In genomic region chr8:126908805-126909204, GRCm38 (mm10) we compare ENCODE assay signal across 9 mouse cellular contexts. TPM values are rescaled to one million over a fixed set of nuclear protein-coding genes. Genes with fewer than 3 reads are reported as not detected.
DNase-seq lines count a peak whose midpoint lies in the region; ATAC-seq and TF ChIP-seq lines count a peak whose summit lies in the region.
"Had no signal": no experiment of that assay in that cellular context is flagged by ENCODE, and none has a peak within 500 bp of the region (broad histone marks: within the 10 kb centered on the region; RNA-seq: fewer than 3 reads in every experiment).

No protein-coding gene starts in this region.

- H3K4me2 ChIP-seq in kidney, postnatal 0 days (ENCODE audit: low read length) = no peak overlapping the region
- H3K4me2 ChIP-seq: hindbrain, embryonic 15.5 days had no signal

- peaks cover 4% of the 10 kb centered on the region for H3K4me1 ChIP-seq in kidney, postnatal 0 days (replicated peaks; ENCODE audit: insufficient read depth, low read length)
- peaks cover 14% of the 10 kb centered on the region for H3K4me1 ChIP-seq in hindbrain, embryonic 10.5 days (replicated peaks)

- no peak overlapping the region for H3K4me3 ChIP-seq in kidney, postnatal 0 days (replicated peaks; ENCODE audit: low read depth, low read length)
- no peak overlapping the region for H3K4me3 ChIP-seq in hindbrain, embryonic 10.5 days
- H3K4me3 ChIP-seq: hindbrain, embryonic 15.5 days had no signal

- H3K36me3 ChIP-seq in kidney, postnatal 0 days (ENCODE audit: insufficient read depth, low read length) = no peaks in the 10 kb centered on the region
- H3K36me3 ChIP-seq in hindbrain, embryonic 10.5 days = no peaks in the 10 kb centered on the region
- H3K36me3 ChIP-seq: hindbrain, embryonic 15.5 days had no signal

- peak overlapping the region; percentile 25; the same call in 1 of the 2 replicates for H3K27ac ChIP-seq in kidney, postnatal 0 days
- H3K27ac ChIP-seq in hindbrain, embryonic 10.5 days = no peak overlapping the region

- 0 out of 2 replicates have a peak, but pooled peaks have one; percentile 12 for ATAC-seq in kidney, postnatal 0 days (replicated peaks; ENCODE audit: low FRiP score, low read depth)
- ATAC-seq in megakaryocyte-erythroid progenitor cell, adult 5-6 weeks (replicated peaks; ENCODE audit: low FRiP score, low TSS enrichment, poor library complexity, severe bottlenecking) = peak; percentile 58
- ATAC-seq: forebrain, embryonic 16.5 days had no signal

- WGBS in kidney, postnatal 0 days = 70% methylated on average over 6 of the region's 6 CpGs
- 85% methylated on average over 6 of the region's 6 CpGs for WGBS in hindbrain, embryonic 10.5 days

- H3K9ac ChIP-seq in kidney, postnatal 0 days (ENCODE audit: low read depth, low read length) = no peak overlapping the region
- H3K9ac ChIP-seq: hindbrain, embryonic 15.5 days had no signal

- H3K27me3 ChIP-seq in kidney, postnatal 0 days (ENCODE audit: insufficient read depth, low read length) = no peaks in the 10 kb centered on the region
- no peaks in the 10 kb centered on the region for H3K27me3 ChIP-seq in hindbrain, embryonic 10.5 days (ENCODE audit: insufficient read depth, poor library complexity, severe bottlenecking)
- H3K27me3 ChIP-seq: hindbrain, embryonic 15.5 days had no signal

- peak; percentile 31; the same call in 1 of the 2 replicates for TF ChIP-seq CTCF in kidney, postnatal 0 days (IDR thresholded peaks at IDR 0.05; ENCODE audit: low read depth)

- no peaks in the 10 kb centered on the region for H3K9me3 ChIP-seq in kidney, postnatal 0 days (replicated peaks; ENCODE audit: low read length)
- H3K9me3 ChIP-seq in hindbrain, embryonic 10.5 days = no peaks in the 10 kb centered on the region
- H3K9me3 ChIP-seq: hindbrain, embryonic 15.5 days had no signal

- peak; percentile 59 for DNase-seq in kidney, postnatal 0 days (ENCODE audit: low spot score)
- no peak for DNase-seq in kidney, adult 8-10 months
- peak; percentile 68 for DNase-seq in adipocyte (ENCODE audit: low spot score)
- DNase-seq in kidney, postnatal 4 days = peak; percentile 42 to 63
- no peak for DNase-seq in hindbrain, embryonic 10.5 days (ENCODE audit: low spot score)
- no peak for DNase-seq in layer of hippocampus, adult 9-10 months (ENCODE audit: low spot score)

RNA-seq across cellular contexts. Expression of gene Tomm20, which starts 36.8 kb away (rescaled TPM):
- 309 and 315 TPM in 2 replicates for polyA plus RNA-seq in kidney, postnatal 0 days (2015; fragmentation: Nextera tagmentation; extraction: Ambion mirVana)
- total RNA-seq in megakaryocyte-erythroid progenitor cell, adult 5-6 weeks (2014; fragmentation: Nextera tagmentation) = 123 and 130 TPM in 2 replicates
- 313 and 421 TPM in 2 replicates for total RNA-seq in megakaryocyte-erythroid progenitor cell, adult 5-6 weeks (2017)
- polyA plus RNA-seq in hindbrain, embryonic 10.5 days (2016; fragmentation: Nextera tagmentation; extraction: Ambion mirVana) = 250 and 288 TPM in 2 replicates

Comparison
In these comparisons a context has a peak if more than half of its experiments do, and no peak if none do; other contexts are left out.
1. DNase-seq: peak in kidney, postnatal 0 days (single experiment), adipocyte (single experiment) and kidney, postnatal 4 days (2 of 2); none in kidney, adult 8-10 months (0 of 2), hindbrain, embryonic 10.5 days (single experiment) and layer of hippocampus, adult 9-10 months (single experiment).